Mouse (Mus musculus): ENCODE measurements around the gene Akr7a5. TPM values are rescaled to one million over a fixed set of nuclear protein-coding genes. Genes with fewer than 3 reads are reported as not detected.

Akr7a5 gene
- polyA plus RNA-seq, 1 experiment from 2014 or later, result 85.8 TPM

- Histone ChIP-seq H3K4me1 (peaks cover 6% of the 10 kb centered on the region), H3K27me3 (peaks cover 8% of the 10 kb centered on the region), H3K9ac (no peak overlapping the region), H3K4me2 (peak overlapping the region; percentile 28), H3K36me3 (no peaks in the 10 kb centered on the region), H3K27ac (no peak overlapping the region), H3K4me3 (peak overlapping the region; percentile 18), H3K9me3 (no peaks in the 10 kb centered on the region)
- no peak for ATAC-seq (ENCODE audit: insufficient number of reproducible peaks, low FRiP score, low TSS enrichment, low read depth)
- 23% methylated on average over 24 of the region's 24 CpGs for WGBS
Measured at GRCm38 (mm10) chr4:139336822-139337483, 26.4 kb downstream of the Akr7a5 start.

GRCm38 (mm10) chr4:139338145-139338544 is 27.6 kb downstream of the Akr7a5 start:
- Histone ChIP-seq H3K9me3 (no peaks in the 10 kb centered on the region), H3K4me3 (no peak overlapping the region), H3K9ac (no peak overlapping the region), H3K27me3 (peaks cover 8% of the 10 kb centered on the region), H3K4me2 (no peak overlapping the region), H3K36me3 (no peaks in the 10 kb centered on the region), H3K4me1 (peaks cover 6% of the 10 kb centered on the region), H3K27ac (no peak overlapping the region)
- WGBS, result 50% methylated on average over 33 of the region's 33 CpGs
- no peak for ATAC-seq (ENCODE audit: insufficient number of reproducible peaks, low FRiP score, low TSS enrichment, low read depth)

- ATAC-seq (ENCODE audit: insufficient number of reproducible peaks, low FRiP score, low TSS enrichment, low read depth), result no peak
- WGBS, result 71% methylated on average over 4 of the region's 4 CpGs
Measured at GRCm38 (mm10) chr4:139340835-139341234, 30.3 kb downstream of the Akr7a5 start.

GRCm38 (mm10) chr4:139341556-139342233 is 31.2 kb downstream of the Akr7a5 start:
- Histone ChIP-seq H3K9ac (no peak overlapping the region), H3K4me3 (no peak overlapping the region), H3K9me3 (no peaks in the 10 kb centered on the region), H3K36me3 (peaks cover 18% of the 10 kb centered on the region), H3K27ac (no peak overlapping the region), H3K4me2 (no peak overlapping the region), H3K27me3 (peaks cover 8% of the 10 kb centered on the region), H3K4me1 (peaks cover 8% of the 10 kb centered on the region)
- WGBS, result 80% methylated on average over 7 of the region's 7 CpGs
- ATAC-seq (ENCODE audit: insufficient number of reproducible peaks, low FRiP score, low TSS enrichment, low read depth), result no peak

More at GRCm38 (mm10) chr4:139340835-139341234, 30.3 kb downstream of the Akr7a5 start:
- peaks cover 8% of the 10 kb centered on the region for H3K4me1 ChIP-seq
- H3K27ac ChIP-seq, result no peak overlapping the region
- H3K9ac ChIP-seq, result no peak overlapping the region
- H3K4me3 ChIP-seq, result no peak overlapping the region
- H3K36me3 ChIP-seq, result peaks cover 10% of the 10 kb centered on the region
- no peaks in the 10 kb centered on the region for H3K9me3 ChIP-seq
- H3K27me3 ChIP-seq, result peaks cover 8% of the 10 kb centered on the region
- no peak overlapping the region for H3K4me2 ChIP-seq

GRCm38 (mm10) chr4:139343718-139344117 is 33.2 kb downstream of the Akr7a5 start:
- Histone ChIP-seq H3K9ac (no peak overlapping the region), H3K27ac (no peak overlapping the region), H3K9me3 (no peaks in the 10 kb centered on the region), H3K4me2 (no peak overlapping the region), H3K4me1 (0 out of 2 replicates have a peak, but pooled peaks cover 4% of the 10 kb centered on the region), H3K27me3 (no peaks in the 10 kb centered on the region), H3K4me3 (no peak overlapping the region), H3K36me3 (peaks cover 38% of the 10 kb centered on the region)
- WGBS, result 53% methylated on average over 5 of the region's 5 CpGs
- ATAC-seq (ENCODE audit: insufficient number of reproducible peaks, low FRiP score, low TSS enrichment, low read depth), result no peak

- Histone ChIP-seq H3K9me3 (no peaks in the 10 kb centered on the region), H3K27ac (no peak overlapping the region), H3K36me3 (peaks cover 51% of the 10 kb centered on the region), H3K4me3 (no peak overlapping the region), H3K27me3 (no peaks in the 10 kb centered on the region), H3K4me2 (no peak overlapping the region), H3K4me1 (peaks cover 4% of the 10 kb centered on the region; the same call in 1 of the 2 replicates), H3K9ac (no peak overlapping the region)
- 85% methylated on average over 23 of the region's 23 CpGs for WGBS
- no peak for ATAC-seq (ENCODE audit: insufficient number of reproducible peaks, low FRiP score, low TSS enrichment, low read depth)
Measured at GRCm38 (mm10) chr4:139345416-139346019, 35.0 kb downstream of the Akr7a5 start.

- Histone ChIP-seq H3K9me3 (no peaks in the 10 kb centered on the region), H3K36me3 (peaks cover 53% of the 10 kb centered on the region)
- under 1% methylated on average over 64 of the region's 64 CpGs for WGBS
Measured at GRCm38 (mm10) chr4:139351931-139352711, 41.6 kb downstream of the Akr7a5 start, which contains the start of the genes Mrto4, Emc1 and Ubr4. TSS of gene Mrto4 (minus strand) at chr4:139352576. TSS of gene Emc1 (plus strand) at chr4:139352587. TSS of gene Ubr4 (plus strand) at chr4:139352609.

GRCm38 (mm10) chr4:139352832-139353231 is 42.3 kb downstream of the Akr7a5 start:
- H3K27me3 ChIP-seq, result no peaks in the 10 kb centered on the region
- peaks cover 20% of the 10 kb centered on the region for H3K4me1 ChIP-seq
- peak overlapping the region; percentile 96; the same call in 1 of the 2 replicates for H3K27ac ChIP-seq
- peak; percentile 12; the same call in 1 of the 2 replicates for ATAC-seq (ENCODE audit: insufficient number of reproducible peaks, low FRiP score, low TSS enrichment, low read depth)
- H3K9ac ChIP-seq, result peak overlapping the region; percentile 89
- H3K9me3 ChIP-seq, result no peaks in the 10 kb centered on the region
- H3K4me3 ChIP-seq, result peak overlapping the region; percentile 78
- 0% methylated on average over 7 of the region's 7 CpGs for WGBS
- peaks cover 54% of the 10 kb centered on the region for H3K36me3 ChIP-seq
- peak overlapping the region; percentile 87 for H3K4me2 ChIP-seq

More at GRCm38 (mm10) chr4:139351931-139352711, 41.6 kb downstream of the Akr7a5 start, which contains the start of the genes Mrto4, Emc1 and Ubr4:
- Histone ChIP-seq H3K4me3 (peak within 1 kb of the TSS; percentile 78), H3K27ac (peak within 1 kb of the TSS; percentile 96), H3K4me2 (peak within 1 kb of the TSS; percentile 87), H3K9ac (peak within 1 kb of the TSS; percentile 89), H3K27me3 (no peaks in the 10 kb centered on the region), H3K4me1 (peaks cover 20% of the 10 kb centered on the region)
- ATAC-seq (ENCODE audit: insufficient number of reproducible peaks, low FRiP score, low TSS enrichment, low read depth), result peak; percentile 87

- no peak for ATAC-seq (ENCODE audit: insufficient number of reproducible peaks, low FRiP score, low TSS enrichment, low read depth)
- Histone ChIP-seq H3K36me3 (peaks cover 76% of the 10 kb centered on the region), H3K4me1 (peaks cover 5% of the 10 kb centered on the region), H3K9ac (no peak overlapping the region), H3K27me3 (no peaks in the 10 kb centered on the region), H3K4me3 (no peak overlapping the region), H3K9me3 (no peaks in the 10 kb centered on the region), H3K27ac (no peak overlapping the region), H3K4me2 (no peak overlapping the region)
- 89% methylated on average over 3 of the region's 3 CpGs for WGBS
Measured at GRCm38 (mm10) chr4:139357211-139357610, 46.7 kb downstream of the Akr7a5 start.

GRCm38 (mm10) chr4:139360761-139361548 is 50.4 kb downstream of the Akr7a5 start:
- no peak for ATAC-seq (ENCODE audit: insufficient number of reproducible peaks, low FRiP score, low TSS enrichment, low read depth)
- no peaks in the 10 kb centered on the region for H3K9me3 ChIP-seq
- H3K27ac ChIP-seq, result no peak overlapping the region
- no peaks in the 10 kb centered on the region for H3K27me3 ChIP-seq
- no peaks in the 10 kb centered on the region for H3K4me1 ChIP-seq
- WGBS, result 91% methylated on average over 11 of the region's 11 CpGs
- H3K4me3 ChIP-seq, result no peak overlapping the region
- H3K9ac ChIP-seq, result no peak overlapping the region
- peaks cover 98% of the 10 kb centered on the region for H3K36me3 ChIP-seq
- H3K4me2 ChIP-seq, result no peak overlapping the region

- no peak overlapping the region for H3K4me3 ChIP-seq
- H3K27ac ChIP-seq, result no peak overlapping the region
- H3K9me3 ChIP-seq, result no peaks in the 10 kb centered on the region
- ATAC-seq (ENCODE audit: insufficient number of reproducible peaks, low FRiP score, low TSS enrichment, low read depth), result no peak
- no peak overlapping the region for H3K4me2 ChIP-seq
- peaks cover 94% of the 10 kb centered on the region for H3K36me3 ChIP-seq
- no peaks in the 10 kb centered on the region for H3K27me3 ChIP-seq
- no peaks in the 10 kb centered on the region for H3K4me1 ChIP-seq
- 100% methylated on average over 3 of the region's 3 CpGs for WGBS
- H3K9ac ChIP-seq, result no peak overlapping the region
Measured at GRCm38 (mm10) chr4:139367336-139367735, 56.8 kb downstream of the Akr7a5 start.

Data from limb, embryonic 15.5 days (tissue).